Mouse (Mus musculus) CD4-positive, CD25-positive, alpha-beta regulatory T cell, adult 2 months (primary cell): ENCODE measurements at regions not wholly inside any gene's neighbourhood (a gene's known extent, or its start where the extent isn't known, plus 50 kb on each side); places are given as distances from the start of the nearest gene placed in this dataset.

ENCODE experiments used
- DNase-seq: peaks from one replicate; pipeline ENCODE4 v3.0.0-alpha.2; 2012; ENCODE audit warnings: low read depth, low spot score

DNA sequence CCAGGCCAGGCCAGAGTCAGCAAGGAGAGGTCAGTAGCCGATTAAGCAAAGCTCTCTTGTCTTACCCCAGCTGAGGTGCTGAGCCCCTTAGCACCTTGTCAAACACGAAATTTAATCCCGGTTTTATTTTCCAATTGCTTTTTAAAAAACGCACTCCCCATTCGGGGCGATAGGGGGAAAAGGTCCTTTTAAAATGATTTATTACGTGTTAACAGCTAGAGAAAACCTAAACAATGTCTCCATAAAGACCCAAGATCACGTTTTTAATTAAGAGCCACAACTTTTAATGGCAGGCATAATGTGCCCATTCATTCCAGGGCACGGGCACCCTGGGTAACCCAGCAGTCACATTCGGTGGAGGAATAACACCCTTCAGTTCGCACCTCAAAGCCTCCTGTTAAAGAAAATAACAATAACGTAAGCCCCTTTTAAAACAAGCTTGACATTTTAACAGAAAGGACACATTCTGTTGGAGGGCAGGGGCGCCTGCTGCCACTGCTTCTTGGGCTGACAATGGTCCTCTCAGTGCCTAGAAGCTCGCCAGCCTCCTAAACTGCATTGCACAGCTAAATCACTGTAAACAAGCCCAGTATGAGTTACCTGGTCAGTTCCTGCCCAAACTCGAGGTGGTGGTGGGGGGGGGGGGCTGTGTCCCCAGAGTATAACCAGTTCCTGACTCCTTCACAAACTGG is 79.1 kb upstream of the Elac2 start:
- no peak for DNase-seq

DNA sequence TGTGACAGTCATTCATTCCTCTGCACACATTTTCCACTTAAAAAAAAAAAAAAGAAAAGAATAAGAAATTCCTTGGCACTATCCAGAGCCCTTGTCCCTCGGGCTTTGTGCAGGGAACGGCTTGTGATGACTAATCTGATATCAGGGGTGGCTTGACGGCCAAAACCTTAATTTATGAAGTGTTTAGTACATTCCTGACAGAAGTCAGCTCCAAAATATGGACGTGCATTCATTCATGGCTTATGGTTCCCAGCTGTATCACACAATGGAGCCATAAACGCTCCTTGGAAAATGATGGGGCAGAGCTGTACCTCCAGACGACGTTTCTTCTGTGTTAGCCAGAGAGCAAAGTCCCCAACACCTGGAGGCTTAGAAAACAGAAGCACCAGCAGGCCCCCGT is 62.1 kb upstream of the Elac2 start:
- DNase-seq = no peak

DNA sequence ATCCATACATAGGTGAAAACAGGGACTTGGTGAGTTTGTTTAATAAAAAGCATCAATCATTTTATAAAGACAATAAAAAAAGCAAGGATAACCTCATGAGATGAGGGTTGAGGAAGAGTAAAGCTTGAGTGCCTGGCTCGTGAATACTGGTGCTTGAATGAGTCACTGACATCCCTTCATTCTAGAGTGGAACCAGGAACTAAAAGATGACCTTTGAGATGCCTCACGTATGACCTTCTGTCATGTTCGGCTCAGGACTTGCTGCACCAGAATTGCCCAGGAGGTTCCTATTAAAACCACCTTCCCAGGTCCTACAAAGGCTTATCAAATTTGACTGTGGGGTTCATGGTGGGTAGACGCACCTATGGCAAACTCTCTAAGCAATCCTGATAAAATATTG is 61.5 kb upstream of the Elac2 start:
- no peak for DNase-seq

GRCm38 (mm10) chr11:64924989-64925388 is 53.8 kb upstream of the Elac2 start:
- no peak for DNase-seq

DNA sequence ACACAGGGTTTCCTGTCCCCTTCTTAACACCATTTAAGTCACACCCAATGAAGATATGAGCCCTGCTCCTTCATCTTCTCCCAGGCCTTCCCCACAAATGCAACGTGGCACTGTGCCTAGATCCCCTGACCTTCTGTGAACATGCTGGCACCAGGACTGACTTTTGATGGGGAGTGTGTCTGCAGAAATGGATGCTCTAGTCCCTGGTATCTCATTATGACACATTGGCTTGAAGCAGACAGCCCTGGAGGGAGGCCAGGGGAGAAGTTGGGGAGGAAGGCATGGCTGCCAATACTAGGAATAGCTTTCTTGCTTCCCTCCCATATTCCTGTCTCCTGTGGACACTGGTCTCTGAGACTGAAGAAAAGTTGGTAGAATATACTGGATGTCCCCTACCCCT is 52.9 kb upstream of the Elac2 start:
- DNase-seq = no peak
